9 mouse cellular contexts compared by ENCODE assay signal in the genomic region with DNA sequence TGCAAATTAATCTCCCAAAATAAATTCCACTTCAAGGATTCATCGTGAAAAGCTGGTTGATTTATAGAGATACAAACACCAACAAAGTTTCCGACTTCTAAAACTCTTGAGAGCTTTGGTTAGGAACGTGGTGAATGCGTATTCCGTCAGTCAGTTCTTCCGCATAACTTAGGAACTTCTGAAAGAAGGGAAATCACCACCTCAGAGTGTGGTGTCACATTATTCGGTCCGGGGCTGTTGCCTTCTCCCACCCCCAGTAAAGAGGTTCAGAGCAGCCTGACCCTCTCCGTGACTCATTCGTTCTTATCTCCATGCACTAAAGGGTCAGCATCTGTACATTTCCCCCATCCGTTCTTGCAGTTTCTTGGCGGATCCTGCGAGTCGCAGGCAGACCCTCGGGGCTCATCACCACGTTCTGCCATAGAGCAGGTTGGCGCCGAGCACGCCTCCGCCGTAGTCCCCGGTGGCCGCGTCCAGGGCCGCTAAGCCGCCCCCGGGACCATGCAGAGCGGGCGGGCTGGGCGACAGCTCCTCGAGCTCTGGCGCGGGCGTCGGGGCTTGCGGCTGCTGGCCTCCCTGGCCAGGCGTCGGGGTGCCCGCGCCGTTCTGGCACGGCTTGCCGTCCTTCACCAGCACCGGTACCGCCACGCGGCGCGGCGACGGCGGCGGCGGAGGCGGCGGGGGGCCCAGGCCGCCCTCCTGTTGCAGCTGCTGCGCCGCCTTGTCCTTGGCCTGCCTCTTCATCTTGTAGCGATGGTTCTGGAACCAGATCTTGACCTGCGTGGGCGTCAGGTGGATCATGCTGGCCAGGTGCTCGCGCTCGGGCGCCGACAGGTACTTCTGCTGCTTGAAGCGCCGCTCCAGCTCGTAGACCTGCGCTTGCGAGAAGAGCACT. TPM values are rescaled to one million over a fixed set of nuclear protein-coding genes. Genes with fewer than 3 reads are reported as not detected.
A peak's percentile ranks its signal among the peaks of the same experiment; 100 is the strongest.
DNase-seq lines count a peak whose midpoint lies in the region; ATAC-seq lines count a peak whose summit lies in the region.
"Had no signal": no experiment of that assay in that cellular context is flagged by ENCODE, and none has a peak within 500 bp of the region (broad histone marks: within the 10 kb centered on the region; RNA-seq: fewer than 3 reads in every experiment).

No protein-coding gene starts in this region.

- peak overlapping the region; percentile 37 for H3K4me3 ChIP-seq in forebrain, embryonic 12.5 days (replicated peaks)
- no peak overlapping the region; the same call in none of the 2 replicates for H3K4me3 ChIP-seq in hindbrain, embryonic 14.5 days (replicated peaks; ENCODE audit: low read length)

- no peaks in the 10 kb centered on the region for H3K36me3 ChIP-seq in forebrain, embryonic 12.5 days (replicated peaks)
- peaks cover 4% of the 10 kb centered on the region; the same call in 1 of the 2 replicates for H3K36me3 ChIP-seq in hindbrain, embryonic 14.5 days (replicated peaks; ENCODE audit: control insufficient read depth, insufficient read depth)

- H3K4me2 ChIP-seq in forebrain, embryonic 12.5 days = peak overlapping the region; percentile 30
- no peak overlapping the region for H3K4me2 ChIP-seq in hindbrain, embryonic 14.5 days (replicated peaks)

- peak; percentile 19 to 27 for DNase-seq in CD8-positive naive resting alpha-beta T cell, adult 2 months (ENCODE audit: low read depth in 2 of 2, low spot score in 2 of 2)
- peak; percentile 20 for DNase-seq in WW6 (ENCODE audit: low read depth, low spot score)
- peak; percentile 51 for DNase-seq in hindbrain, embryonic 14.5 days (ENCODE audit: low spot score)
- DNase-seq in liver = peak; percentile 5
- peak; percentile 25 to 50 for DNase-seq in natural killer cell, adult 2 months (ENCODE audit: low spot score in 2 of 2)
- DNase-seq in thymus, postnatal 4 days = peak; percentile 59

- H3K9ac ChIP-seq in forebrain, embryonic 12.5 days = no peak overlapping the region
- no peak overlapping the region for H3K9ac ChIP-seq in hindbrain, embryonic 14.5 days

- peaks cover 72% of the 10 kb centered on the region for H3K27me3 ChIP-seq in forebrain, embryonic 12.5 days
- peaks cover 95% of the 10 kb centered on the region for H3K27me3 ChIP-seq in hindbrain, embryonic 14.5 days (ENCODE audit: control insufficient read depth, insufficient read depth, low read length)

- peak; percentile 51 for ATAC-seq in forebrain, embryonic 12.5 days (ENCODE audit: low FRiP score)
- ATAC-seq in hindbrain, embryonic 14.5 days (ENCODE audit: low FRiP score) = peak; percentile 41; the same call in 1 of the 2 replicates

- H3K9me3 ChIP-seq in forebrain, embryonic 12.5 days = no peaks in the 10 kb centered on the region
- H3K9me3 ChIP-seq in hindbrain, embryonic 14.5 days (ENCODE audit: control insufficient read depth, low read length) = no peaks in the 10 kb centered on the region

- under 1% methylated on average over 72 of the region's 72 CpGs for WGBS in forebrain, embryonic 12.5 days
- WGBS in hindbrain, embryonic 14.5 days = under 1% methylated on average over 72 of the region's 72 CpGs

- H3K27ac ChIP-seq in forebrain, embryonic 12.5 days = 0 out of 2 replicates have a peak overlapping the region, but pooled peaks have one; percentile 5
- H3K27ac ChIP-seq in hindbrain, embryonic 14.5 days = no peak overlapping the region

- H3K4me1 ChIP-seq in forebrain, embryonic 12.5 days = peaks cover 19% of the 10 kb centered on the region
- 0 out of 2 replicates have a peak, but pooled peaks cover 4% of the 10 kb centered on the region for H3K4me1 ChIP-seq in hindbrain, embryonic 14.5 days (replicated peaks; ENCODE audit: control insufficient read depth, insufficient read depth, low read length)

RNA-seq across cellular contexts. Expression of gene Nkx2-4, which starts 1.5 kb away (rescaled TPM):
- 1.1 and 2.8 TPM in 2 replicates for polyA plus RNA-seq in forebrain, embryonic 12.5 days (2016; fragmentation: Nextera tagmentation; extraction: Ambion mirVana)
- polyA plus RNA-seq in hindbrain, embryonic 14.5 days (2014; fragmentation: Nextera tagmentation; extraction: Ambion mirVana) = not detected in 2 replicates
- polyA plus RNA-seq: cerebellum, adult 2 months; liver, adult 2 months had no signal

Comparison
In these comparisons a context has a peak if more than half of its experiments do, and no peak if none do; other contexts are left out.
1. DNase-seq: peak in every context shown above with its lines; median percentile 59 in thymus, postnatal 4 days; 51 in hindbrain, embryonic 14.5 days; 38 in natural killer cell, adult 2 months; 23 in CD8-positive naive resting alpha-beta T cell, adult 2 months; 20 in WW6; 5 in liver.